Mouse (Mus musculus) stomach, postnatal 0 days (tissue): ENCODE results near the gene Nxpe2. TPM values are rescaled to one million over a fixed set of nuclear protein-coding genes. Genes with fewer than 3 reads are reported as not detected.

Experiments used
- ATAC-seq: fragments of 200-750 bp; cut with Nextera tagmentation; 2 replicates; pipeline ENCODE4 v1.8.0; 2017; ENCODE audit not compliant: low FRiP score, low TSS enrichment
- DNase-seq: peaks from one replicate; pipeline ENCODE4 v3.0.0-alpha.2; 2016; ENCODE audit warnings: low spot score
- H3K27ac ChIP-seq: fragments of 300-500 bp; sonication (generic); replicated peaks from 2 replicates; pipeline ENCODE4 v1.5.1; 2014; ENCODE audit warnings: mild to moderate bottlenecking, control low read depth
- H3K27me3 ChIP-seq: fragments of 300-500 bp; sonication (generic); 2 replicates; pipeline ENCODE4 v1.6.1; 2014; ENCODE audit warnings: low read length; ENCODE audit not compliant: control insufficient read depth, insufficient read depth
- H3K36me3 ChIP-seq: fragments of 300-500 bp; sonication (generic); 2 replicates; pipeline ENCODE4 v1.6.1; 2014; ENCODE audit warnings: low read length, mixed read lengths; ENCODE audit not compliant: control insufficient read depth, insufficient read depth
- H3K4me1 ChIP-seq: fragments of 300-500 bp; sonication (generic); replicated peaks from 2 replicates; pipeline ENCODE4 v1.6.1; 2014; ENCODE audit warnings: antibody characterized with exemption; ENCODE audit not compliant: control insufficient read depth, insufficient read depth
- H3K4me2 ChIP-seq: fragments of 300-500 bp; sonication (generic); replicated peaks from 2 replicates; pipeline ENCODE4 v1.6.1; 2014; ENCODE audit warnings: low read depth, mild to moderate bottlenecking, control low read depth, moderate library complexity
- H3K4me3 ChIP-seq: fragments of 300-500 bp; sonication (generic); 2 replicates; pipeline ENCODE4 v1.5.1; 2014; ENCODE audit warnings: low read depth, low read length, control low read depth
- H3K9ac ChIP-seq: fragments of 300-500 bp; sonication (generic); 2 replicates; pipeline ENCODE4 v1.6.1; 2014; ENCODE audit warnings: mild to moderate bottlenecking, low read length, control low read depth, mixed read lengths
- H3K9me3 ChIP-seq: fragments of 300-500 bp; sonication (generic); 2 replicates; pipeline ENCODE4 v1.6.1; 2016; ENCODE audit warnings: low read length; ENCODE audit not compliant: control insufficient read depth
- CTCF ChIP-seq: IDR thresholded peaks from 2 replicates; pipeline ENCODE4 v1.5.1; 2016; ENCODE audit warnings: antibody characterized with exemption, low read depth, mild to moderate bottlenecking, moderate library complexity
- EP300 ChIP-seq: optimal IDR thresholded peaks from 2 replicates; pipeline ENCODE3; 2016; ENCODE audit warnings: antibody characterized with exemption
- WGBS: fragments of 180-500 bp; shearing (Covaris S2); extraction: QIAGEN DNeasy Blood & Tissue Kit; methylation state at CpG from one replicate; pipeline ENCODE4 v1.1.7; 2014; 5-methylcytosine and 5-hydroxymethylcytosine counted together
- polyA plus RNA-seq: library from polyadenylated mRNA; unstranded; fragments of >200 nt; fragmentation: Nextera tagmentation; extraction: Ambion mirVana; gene quantifications from 2 replicates; pipeline ENCODE4 v1.2.1, GENCODE M21; 2015

Gene Nxpe2
- 0.57 and 1.1 TPM in 2 replicates for polyA plus RNA-seq

DNA sequence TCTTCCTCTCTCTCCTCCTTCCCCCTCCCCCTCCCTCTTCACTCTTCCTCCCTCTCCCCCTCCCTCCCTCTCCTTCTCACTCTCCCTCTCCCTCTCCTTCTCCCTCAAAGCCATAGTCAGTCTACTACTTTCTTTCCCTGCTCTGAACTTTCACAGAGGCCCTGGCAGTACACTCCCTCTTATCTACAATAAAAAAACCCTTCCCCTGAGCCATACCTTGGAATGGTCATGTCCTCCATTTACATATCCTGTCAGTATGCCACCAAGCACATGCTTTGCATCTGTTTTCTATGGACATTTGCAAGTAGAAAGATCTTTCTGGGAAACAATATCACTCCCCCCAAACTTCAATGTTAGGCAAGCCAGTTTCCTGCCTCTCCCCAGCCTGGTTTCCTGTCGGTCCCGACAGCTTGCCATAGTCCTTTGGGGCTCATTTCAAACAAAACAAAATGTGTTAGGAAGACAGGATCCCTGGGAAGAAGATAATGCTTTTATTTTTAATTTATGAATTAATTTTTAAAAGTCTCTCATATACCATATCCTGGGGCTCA, at the start of gene Nxpe2:
Gene Nxpe2, minus strand, starts transcription at position 307 of the 551 bp plus-strand sequence.
- no peak for TF ChIP-seq EP300
- no peak for TF ChIP-seq CTCF
- H3K36me3 ChIP-seq = no peaks in the 10 kb centered on the region
- H3K9me3 ChIP-seq = no peaks in the 10 kb centered on the region
- ATAC-seq (no peak), DNase-seq (no peak)
- H3K4me2 ChIP-seq = no peak within 1 kb of the TSS
- H3K4me1 ChIP-seq = no peaks in the 10 kb centered on the region
- 53% methylated on average over 2 of the region's 2 CpGs for WGBS
- H3K27me3 ChIP-seq = no peaks in the 10 kb centered on the region
- no peak within 1 kb of the TSS for H3K27ac ChIP-seq
- no peak within 1 kb of the TSS for H3K4me3 ChIP-seq
- no peak within 1 kb of the TSS for H3K9ac ChIP-seq

DNA sequence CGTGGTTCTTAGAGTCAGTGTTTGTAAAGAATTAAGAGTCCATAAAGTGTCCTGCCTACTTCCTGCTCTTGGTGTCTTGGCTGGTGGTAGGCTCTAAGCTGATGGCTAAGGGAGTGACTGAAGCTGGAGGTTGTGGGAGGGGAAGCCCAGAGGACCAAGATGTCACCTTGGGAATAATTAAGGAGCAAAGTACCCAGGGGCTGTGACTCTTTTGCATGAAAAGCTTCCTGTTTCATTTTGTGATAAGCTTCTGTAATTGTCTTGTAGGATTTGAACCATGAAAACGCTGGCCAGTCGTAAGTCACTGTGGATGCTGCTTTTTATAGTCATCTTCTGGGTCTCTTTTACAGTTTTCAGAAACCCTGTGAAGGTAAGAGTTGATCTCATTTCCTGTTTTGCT, 36.7 kb upstream of the Nxpe2 start:
- Histone ChIP-seq H3K4me3 (no peak overlapping the region), H3K4me2 (no peak overlapping the region), H3K27ac (no peak overlapping the region), H3K4me1 (no peaks in the 10 kb centered on the region), H3K27me3 (no peaks in the 10 kb centered on the region), H3K36me3 (no peaks in the 10 kb centered on the region), H3K9me3 (no peaks in the 10 kb centered on the region), H3K9ac (no peak overlapping the region)
- 54% methylated on average over 3 of the region's 3 CpGs for WGBS
- ATAC-seq (no peak), DNase-seq (no peak)
- TF ChIP-seq CTCF = no peak
- TF ChIP-seq EP300 = no peak

GRCm38 (mm10) chr9:48388451-48388850, 35.2 kb upstream of the Nxpe2 start:
- H3K4me3 ChIP-seq = no peak overlapping the region
- no peaks in the 10 kb centered on the region for H3K27me3 ChIP-seq
- H3K27ac ChIP-seq = no peak overlapping the region
- no peaks in the 10 kb centered on the region for H3K36me3 ChIP-seq
- DNase-seq (no peak), ATAC-seq (no peak)
- TF ChIP-seq CTCF = no peak
- no peak for TF ChIP-seq EP300
- no peak overlapping the region for H3K9ac ChIP-seq
- no peaks in the 10 kb centered on the region for H3K4me1 ChIP-seq
- H3K4me2 ChIP-seq = no peak overlapping the region
- 67% methylated on average over 4 of the region's 4 CpGs for WGBS
- no peaks in the 10 kb centered on the region for H3K9me3 ChIP-seq

GRCm38 (mm10) chr9:48374357-48374756, 21.1 kb upstream of the Nxpe2 start:
- H3K4me2 ChIP-seq = no peak overlapping the region
- DNase-seq = no peak
- WGBS = 52% methylated on average over 2 of the region's 2 CpGs
- H3K4me1 ChIP-seq = no peaks in the 10 kb centered on the region
- no peaks in the 10 kb centered on the region for H3K9me3 ChIP-seq
- no peak overlapping the region for H3K9ac ChIP-seq
- H3K27ac ChIP-seq = no peak overlapping the region
- no peak for ATAC-seq
- H3K36me3 ChIP-seq = no peaks in the 10 kb centered on the region
- no peak for TF ChIP-seq EP300
- TF ChIP-seq CTCF = no peak
- H3K27me3 ChIP-seq = no peaks in the 10 kb centered on the region
- no peak overlapping the region for H3K4me3 ChIP-seq

DNA sequence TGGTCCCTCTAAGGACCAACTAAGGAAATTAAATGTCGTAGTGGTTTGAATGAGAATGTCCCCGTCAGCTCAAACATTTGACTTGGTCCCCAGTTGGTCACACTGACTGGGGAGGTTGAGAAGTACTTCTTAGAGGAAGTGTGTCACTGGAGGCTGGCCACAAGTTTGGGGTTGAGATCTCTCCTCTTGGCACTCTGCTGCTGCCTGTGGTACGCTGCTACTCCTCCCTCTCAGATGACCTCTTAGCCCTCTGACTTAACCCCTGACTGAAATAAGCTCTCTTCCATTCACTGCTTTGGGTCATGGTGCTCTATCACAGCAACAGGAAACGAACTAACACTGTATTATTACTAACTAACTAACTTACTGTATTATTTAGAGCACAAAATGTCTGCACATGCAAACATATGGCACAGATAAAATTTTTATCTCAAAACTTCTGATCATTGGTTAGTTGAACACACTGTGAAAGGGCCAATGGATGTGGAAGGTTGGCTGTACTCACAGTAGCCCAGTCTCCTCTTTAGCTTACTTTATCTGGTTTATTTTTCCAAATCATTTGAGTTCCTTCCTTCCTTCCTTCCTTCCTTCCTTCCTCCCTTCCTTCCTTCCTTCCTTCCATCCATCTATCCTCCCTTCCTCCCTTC, 20.1 kb upstream of the Nxpe2 start:
- Histone ChIP-seq H3K4me3 (no peak overlapping the region), H3K9me3 (no peaks in the 10 kb centered on the region), H3K9ac (no peak overlapping the region), H3K36me3 (no peaks in the 10 kb centered on the region), H3K27me3 (no peaks in the 10 kb centered on the region), H3K4me2 (no peak overlapping the region), H3K27ac (no peak overlapping the region), H3K4me1 (no peaks in the 10 kb centered on the region)
- DNase-seq = no peak
- no peak for ATAC-seq
- no peak for TF ChIP-seq CTCF
- TF ChIP-seq EP300 = no peak
- 79% methylated on average over 4 of the region's 4 CpGs for WGBS

GRCm38 (mm10) chr9:48362743-48363142, 9.5 kb upstream of the Nxpe2 start:
- H3K36me3 ChIP-seq = no peaks in the 10 kb centered on the region
- no peak overlapping the region for H3K27ac ChIP-seq
- ATAC-seq (no peak), DNase-seq (no peak)
- H3K4me3 ChIP-seq = no peak overlapping the region
- WGBS = 87% methylated on average over 6 of the region's 6 CpGs
- no peaks in the 10 kb centered on the region for H3K9me3 ChIP-seq
- TF ChIP-seq EP300 = no peak
- no peak for TF ChIP-seq CTCF
- no peaks in the 10 kb centered on the region for H3K27me3 ChIP-seq
- H3K4me2 ChIP-seq = no peak overlapping the region
- no peaks in the 10 kb centered on the region for H3K4me1 ChIP-seq
- no peak overlapping the region for H3K9ac ChIP-seq
